Mouse (Mus musculus): ENCODE results near the gene Cant1. TPM values are rescaled to one million over a fixed set of nuclear protein-coding genes. Genes with fewer than 3 reads are reported as not detected.

Cant1 gene
- polyA plus RNA-seq (2012; rRNA removed), result 38.3 and 40.2 TPM in 2 replicates

GRCm38 (mm10) chr11:118418834-118419504 lies at the start of gene Cant1:
TSS of gene Cant1 (minus strand) at chr11:118419086.
- DNase-seq (ENCODE audit: extremely low spot score in 1 of 2, low spot score in 1 of 2), result peak; percentile 99

GRCm38 (mm10) chr11:118467441-118468035 lies 48.7 kb upstream of the Cant1 start:
- no peak for DNase-seq (ENCODE audit: extremely low spot score in 1 of 2, low spot score in 1 of 2)

- no peak for DNase-seq (ENCODE audit: extremely low spot score in 1 of 2, low spot score in 1 of 2)
Observed at GRCm38 (mm10) chr11:118460280-118460679, 41.4 kb upstream of the Cant1 start.

GRCm38 (mm10) chr11:118459536-118459935 lies 40.6 kb upstream of the Cant1 start:
- DNase-seq (ENCODE audit: extremely low spot score in 1 of 2, low spot score in 1 of 2), result no peak

GRCm38 (mm10) chr11:118459051-118459450 lies 40.2 kb upstream of the Cant1 start:
- DNase-seq (ENCODE audit: extremely low spot score in 1 of 2, low spot score in 1 of 2), result no peak

GRCm38 (mm10) chr11:118456937-118457336 lies 38.1 kb upstream of the Cant1 start:
- DNase-seq (ENCODE audit: extremely low spot score in 1 of 2, low spot score in 1 of 2), result peak; percentile 68 to 72

GRCm38 (mm10) chr11:118455788-118456187 lies 36.9 kb upstream of the Cant1 start:
- DNase-seq (ENCODE audit: extremely low spot score in 1 of 2, low spot score in 1 of 2), result no peak

- no peak for DNase-seq (ENCODE audit: extremely low spot score in 1 of 2, low spot score in 1 of 2)
Observed at GRCm38 (mm10) chr11:118453886-118454671, 35.2 kb upstream of the Cant1 start.

GRCm38 (mm10) chr11:118452955-118453354 lies 34.1 kb upstream of the Cant1 start:
- DNase-seq (ENCODE audit: extremely low spot score in 1 of 2, low spot score in 1 of 2), result no peak

- DNase-seq (ENCODE audit: extremely low spot score in 1 of 2, low spot score in 1 of 2), result no peak
Observed at GRCm38 (mm10) chr11:118451211-118451610, 32.3 kb upstream of the Cant1 start.

GRCm38 (mm10) chr11:118448385-118448784 lies 29.5 kb upstream of the Cant1 start:
- DNase-seq (ENCODE audit: extremely low spot score in 1 of 2, low spot score in 1 of 2), result no peak

- DNase-seq (ENCODE audit: extremely low spot score in 1 of 2, low spot score in 1 of 2), result no peak
Observed at GRCm38 (mm10) chr11:118447346-118447745, 28.5 kb upstream of the Cant1 start.

- peak in 1 of 2 experiments; percentile 83 for DNase-seq (ENCODE audit: extremely low spot score in 1 of 2, low spot score in 1 of 2)
Observed at GRCm38 (mm10) chr11:118445843-118446242, 27.0 kb upstream of the Cant1 start.

GRCm38 (mm10) chr11:118443201-118443970 lies 24.5 kb upstream of the Cant1 start:
- peak in 1 of 2 experiments; percentile 74 for DNase-seq (ENCODE audit: extremely low spot score in 1 of 2, low spot score in 1 of 2)

GRCm38 (mm10) chr11:118442691-118443090 lies 23.8 kb upstream of the Cant1 start:
- DNase-seq (ENCODE audit: extremely low spot score in 1 of 2, low spot score in 1 of 2), result no peak

GRCm38 (mm10) chr11:118438665-118439414 lies 20.0 kb upstream of the Cant1 start:
- DNase-seq (ENCODE audit: extremely low spot score in 1 of 2, low spot score in 1 of 2), result no peak

GRCm38 (mm10) chr11:118436471-118436935 lies 17.6 kb upstream of the Cant1 start:
- DNase-seq (ENCODE audit: extremely low spot score in 1 of 2, low spot score in 1 of 2), result peak in 1 of 2 experiments; percentile 17

GRCm38 (mm10) chr11:118434093-118434492 lies 15.2 kb upstream of the Cant1 start:
- DNase-seq (ENCODE audit: extremely low spot score in 1 of 2, low spot score in 1 of 2), result no peak

- DNase-seq (ENCODE audit: extremely low spot score in 1 of 2, low spot score in 1 of 2), result peak in 1 of 2 experiments; percentile 20
Observed at GRCm38 (mm10) chr11:118433398-118433868, 14.5 kb upstream of the Cant1 start.

All from frontal cortex, adult 2 months (tissue).